In genomic region chr11:11829161-11830000, GRCm38 (mm10) we compare ENCODE assay signal across 10 mouse cellular contexts. TPM values are rescaled to one million over a fixed set of nuclear protein-coding genes. Genes with fewer than 3 reads are reported as not detected.
DNase-seq lines count a peak whose midpoint lies in the region; ATAC-seq lines count a peak whose summit lies in the region.
"Had no signal": no experiment of that assay in that cellular context is flagged by ENCODE, and none has a peak within 500 bp of the region (broad histone marks: within the 10 kb centered on the region; RNA-seq: fewer than 3 reads in every experiment).

No protein-coding gene starts in this region.

- peaks cover 15% of the 10 kb centered on the region for H3K4me1 ChIP-seq in midbrain, embryonic 14.5 days (ENCODE audit: control insufficient read depth, insufficient read depth, low read length)

- WGBS in midbrain, embryonic 14.5 days, result 13% methylated on average over 11 of the region's 11 CpGs

- H3K9me3 ChIP-seq in midbrain, embryonic 14.5 days (ENCODE audit: control insufficient read depth, low read length), result no peaks in the 10 kb centered on the region

- H3K4me2 ChIP-seq in midbrain, embryonic 14.5 days (ENCODE audit: low read length), result no peak overlapping the region

- ATAC-seq in midbrain, embryonic 14.5 days (ENCODE audit: low FRiP score, low TSS enrichment), result no peak
- ATAC-seq in erythroblast, adult 5-6 weeks (replicated peaks; ENCODE audit: low FRiP score, poor library complexity, severe bottlenecking), result no peak
- ATAC-seq: Patski had no signal

- no peak overlapping the region for H3K4me3 ChIP-seq in midbrain, embryonic 14.5 days (replicated peaks; ENCODE audit: low read depth, low read length)

- H3K27ac ChIP-seq in midbrain, embryonic 14.5 days (replicated peaks; ENCODE audit: low read depth, low read length), result no peak overlapping the region

- peak; percentile 30 for DNase-seq in kidney, adult 11 months
- DNase-seq in kidney, adult 9 months, result no peak
- peak; percentile 75 for DNase-seq in embryo, embryonic 11 days
- peak; percentile 37 to 55 for DNase-seq in kidney, postnatal 25 days
- DNase-seq in midbrain, embryonic 14.5 days, result peak; percentile 34
- DNase-seq in layer of hippocampus, postnatal 14 days (ENCODE audit: low spot score in 2 of 2), result no peak
- DNase-seq in layer of hippocampus, postnatal 36 days, result no peak
- DNase-seq: cerebellum, adult 9-11 months had no signal

- no peaks in the 10 kb centered on the region for H3K27me3 ChIP-seq in midbrain, embryonic 14.5 days (ENCODE audit: control insufficient read depth, insufficient read depth, low read length)
- H3K27me3 ChIP-seq: Patski had no signal

- H3K36me3 ChIP-seq in midbrain, embryonic 14.5 days (ENCODE audit: control insufficient read depth, insufficient read depth, low read length), result no peaks in the 10 kb centered on the region

- H3K9ac ChIP-seq in midbrain, embryonic 14.5 days (replicated peaks; ENCODE audit: low read length), result no peak overlapping the region

RNA-seq across cellular contexts. Expression of gene Fignl1, which starts 20.6 kb away (rescaled TPM):
- 7.1 and 16.3 TPM in 2 replicates for polyA plus RNA-seq in midbrain, embryonic 14.5 days (2014; fragmentation: Nextera tagmentation; extraction: Ambion mirVana)
- total RNA-seq in erythroblast, adult 5-6 weeks (2015; ENCODE audit: low replicate concordance), result 35.9 and 36.6 TPM in 2 replicates
- 34.0 and 40.8 TPM in 2 replicates for total RNA-seq in erythroblast, adult 5-6 weeks (2017; ENCODE audit: low replicate concordance)
- 1 to 10 TPM; 1.0 to 2.1 TPM for total RNA-seq in layer of hippocampus, postnatal 14 days (2021)
- under 1 TPM; 0.48 to 0.75 TPM for total RNA-seq in layer of hippocampus, postnatal 36 days (2021)

Comparison
In these comparisons a context has a peak if more than half of its experiments do, and no peak if none do; other contexts are left out.
1. DNase-seq: peak in kidney, adult 11 months (single experiment), embryo, embryonic 11 days (single experiment), kidney, postnatal 25 days (2 of 2) and midbrain, embryonic 14.5 days (single experiment); none in kidney, adult 9 months (single experiment), layer of hippocampus, postnatal 14 days (0 of 2) and layer of hippocampus, postnatal 36 days (0 of 2).
2. RNA of gene Fignl1, which starts 20.6 kb away (total RNA-seq): 34.0 to 40.8 TPM in erythroblast, adult 5-6 weeks; 1.0 to 2.1 TPM in layer of hippocampus, postnatal 14 days and 0.48 to 0.75 TPM in layer of hippocampus, postnatal 36 days; every median in the first group is over 10 times any median in the second.